Mouse (Mus musculus) hematopoietic stem cell, adult 5-6 weeks (primary cell): Measurements from ENCODE around the gene Grap2. TPM values are rescaled to one million over a fixed set of nuclear protein-coding genes. Genes with fewer than 3 reads are reported as not detected.
"Not testable (repeated sequence)": the region's sequence is repeated elsewhere in the genome, so short reads cannot be mapped to it uniquely, and the experiment has no call there.

Experiments used
- ATAC-seq, 2 experiments: fragments of 125-278 bp in 1 of 2; replicated peaks in 1 of 2; 2 replicates each; pipeline ENCODE4 v1.8.0; 2016 to 2017; ENCODE audit warnings: inconsistent platforms in 2 of 2, mild to moderate bottlenecking in 2 of 2, moderate number of reproducible peaks in 2 of 2, low read depth in 1 of 2, moderate TSS enrichment in 1 of 2; ENCODE audit not compliant: low FRiP score in 2 of 2, poor library complexity in 2 of 2, severe bottlenecking in 2 of 2, insufficient read depth in 1 of 2, low TSS enrichment in 1 of 2
- total RNA-seq: library from RNA; stranded (forward); fragments of 172-1452, 232-1000 nt; gene quantifications from 2 replicates; pipeline ENCODE4 v1.2.3, GENCODE M21; 2017

Gene Grap2
- total RNA-seq, 1 experiment from 2014 or later = 2.9 TPM

DNA sequence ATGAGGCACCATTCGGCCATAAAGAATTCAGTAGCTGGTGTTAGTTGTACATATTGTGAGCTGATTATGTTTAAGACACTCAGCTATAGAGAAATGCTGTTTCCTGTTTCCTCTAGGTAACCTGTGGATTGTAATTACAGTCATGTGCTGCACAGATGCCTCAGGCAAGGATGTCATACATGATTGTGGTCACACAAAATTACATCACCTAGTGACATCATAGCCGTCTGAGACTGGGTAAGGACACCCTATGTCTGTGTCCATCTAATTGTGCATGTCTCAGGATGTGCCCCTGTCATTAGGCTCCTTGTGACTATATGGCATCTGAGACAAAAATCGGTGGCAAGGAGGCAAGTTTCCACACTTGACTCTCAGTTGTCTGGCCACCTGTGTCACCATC lies 9.9 kb upstream of the Grap2 start:
- ATAC-seq = no peak

DNA sequence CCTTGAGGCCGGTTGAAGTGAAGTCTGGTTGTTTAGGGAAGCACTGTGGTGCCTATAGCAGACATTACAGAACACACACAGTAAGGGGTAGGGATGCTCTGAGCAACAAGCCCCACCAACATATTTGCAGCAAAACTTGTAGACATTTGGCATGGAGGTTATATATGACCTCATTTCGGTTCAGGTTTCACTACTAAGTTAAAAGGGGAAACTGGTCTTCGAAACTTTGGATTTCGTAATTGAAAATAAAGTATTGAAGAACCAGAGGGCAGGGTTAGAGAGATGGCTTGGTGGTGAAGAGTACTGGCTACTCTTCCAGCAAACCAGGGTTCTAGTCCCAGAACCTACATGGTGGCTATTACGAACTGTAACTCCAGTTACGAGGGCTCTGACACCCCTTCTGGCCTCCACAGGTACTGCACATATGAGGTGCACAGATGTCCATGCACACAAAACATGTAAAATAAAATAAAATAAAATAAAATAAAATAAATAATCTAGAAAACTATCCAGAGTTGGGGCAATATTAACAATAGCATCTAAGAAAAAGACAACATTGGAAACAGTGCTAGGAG lies 8.7 kb upstream of the Grap2 start:
- no peak for ATAC-seq

- no peak for ATAC-seq
Measured at GRCm38 (mm10) chr15:80565106-80565665, 7.2 kb upstream of the Grap2 start, which contains the start of gene Enthd1. Enthd1 (minus strand) TSS chr15:80565156.

- ATAC-seq = no peak
Measured at GRCm38 (mm10) chr15:80566696-80567095, 5.7 kb upstream of the Grap2 start.

GRCm38 (mm10) chr15:80567139-80567538 lies 5.3 kb upstream of the Grap2 start:
- ATAC-seq = no peak

DNA sequence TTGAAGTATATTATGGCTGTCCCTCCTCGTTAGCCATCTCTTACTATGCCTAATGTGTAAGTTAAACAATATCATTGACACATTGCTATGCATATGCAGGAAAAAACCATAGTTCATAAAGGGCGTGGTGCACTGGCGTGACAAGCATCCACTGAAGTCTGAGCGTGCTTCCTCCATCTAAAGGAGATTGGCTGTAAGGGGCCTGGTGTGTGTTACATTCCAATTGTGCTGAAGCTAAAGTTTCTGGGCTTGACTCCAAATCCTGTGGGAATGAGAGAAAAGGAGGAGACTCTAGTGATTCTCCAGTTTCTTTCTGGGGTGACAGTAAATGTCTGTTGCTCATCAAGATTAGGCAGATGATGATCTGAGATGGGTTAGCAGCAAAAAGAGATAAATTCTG lies 4.7 kb upstream of the Grap2 start:
- ATAC-seq = no peak

- ATAC-seq = no peak
Measured at GRCm38 (mm10) chr15:80569205-80569604, 3.2 kb upstream of the Grap2 start.

DNA sequence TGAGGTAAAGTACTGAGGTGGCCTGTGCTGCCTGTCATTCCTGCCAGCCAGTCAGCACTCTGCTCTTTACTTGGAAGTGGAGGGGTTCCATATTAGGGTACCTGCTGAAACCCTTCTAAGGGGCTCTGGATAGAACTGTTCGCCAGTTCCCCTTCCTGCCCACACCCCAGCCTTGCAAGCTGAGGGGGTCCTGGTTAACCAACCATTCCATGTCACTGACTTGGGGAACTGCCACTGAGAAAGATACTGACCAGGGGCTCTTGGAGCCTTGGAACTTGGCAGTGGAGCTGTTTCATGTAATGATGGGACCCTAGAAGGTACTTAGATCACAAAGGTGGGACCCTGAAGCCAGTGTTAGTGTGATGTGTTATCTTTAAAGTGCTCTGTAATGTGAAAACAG lies 2.2 kb upstream of the Grap2 start:
- ATAC-seq = no peak

DNA sequence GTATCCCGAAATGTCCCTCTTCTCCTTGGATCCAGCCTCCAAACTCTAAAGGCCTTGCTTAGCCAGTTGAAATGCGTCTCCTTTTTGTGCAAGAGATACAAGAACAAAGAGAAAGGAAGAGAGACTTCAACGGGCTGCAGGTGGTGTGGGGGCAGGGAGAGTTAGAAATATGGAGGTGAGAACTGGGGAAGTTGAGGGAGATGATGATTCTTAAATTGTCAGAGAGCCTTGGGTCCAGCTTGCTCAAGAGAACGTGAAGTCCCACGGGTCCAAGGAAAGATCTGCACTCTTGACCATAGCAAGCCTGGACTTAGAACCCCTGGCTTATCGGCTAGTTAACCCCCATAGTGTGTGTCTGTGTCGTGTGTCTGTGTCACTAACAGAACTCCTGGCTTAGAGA lies 783 bp upstream of the Grap2 start:
- no peak for ATAC-seq

DNA sequence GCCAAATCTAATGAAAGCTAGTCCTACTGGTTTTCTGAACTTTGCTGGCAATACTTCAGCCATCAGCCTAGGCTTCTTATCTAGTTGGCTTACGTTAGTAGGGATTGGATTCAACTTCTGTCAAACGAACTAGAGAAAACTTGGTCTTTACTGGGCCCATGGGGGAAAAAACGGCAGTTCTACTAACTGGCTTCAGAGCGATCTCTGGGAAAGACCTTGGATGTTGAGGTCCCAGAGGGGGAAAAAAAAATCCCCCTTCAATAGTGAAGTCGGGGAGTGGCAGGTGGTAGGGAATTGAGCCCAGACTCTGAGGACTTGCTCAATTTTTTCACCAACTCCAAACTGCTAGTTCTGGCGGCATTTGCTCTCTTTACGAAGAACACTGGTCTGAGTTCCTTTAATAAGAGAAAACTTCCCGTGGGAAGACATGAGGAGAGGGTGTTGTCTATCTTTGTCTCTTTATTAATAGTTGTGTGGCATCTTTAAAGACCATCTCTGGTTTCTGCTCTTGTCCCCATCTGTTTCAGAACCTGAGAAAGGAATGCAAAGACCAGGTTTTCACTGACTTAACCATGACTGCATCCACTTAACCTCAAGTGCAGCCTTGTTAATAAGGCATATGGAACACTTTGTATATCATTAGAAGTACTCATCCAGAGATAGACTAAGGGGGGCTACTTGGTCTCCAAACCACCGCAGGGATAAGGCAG lies 572 bp downstream of the Grap2 start:
- ATAC-seq = no peak

DNA sequence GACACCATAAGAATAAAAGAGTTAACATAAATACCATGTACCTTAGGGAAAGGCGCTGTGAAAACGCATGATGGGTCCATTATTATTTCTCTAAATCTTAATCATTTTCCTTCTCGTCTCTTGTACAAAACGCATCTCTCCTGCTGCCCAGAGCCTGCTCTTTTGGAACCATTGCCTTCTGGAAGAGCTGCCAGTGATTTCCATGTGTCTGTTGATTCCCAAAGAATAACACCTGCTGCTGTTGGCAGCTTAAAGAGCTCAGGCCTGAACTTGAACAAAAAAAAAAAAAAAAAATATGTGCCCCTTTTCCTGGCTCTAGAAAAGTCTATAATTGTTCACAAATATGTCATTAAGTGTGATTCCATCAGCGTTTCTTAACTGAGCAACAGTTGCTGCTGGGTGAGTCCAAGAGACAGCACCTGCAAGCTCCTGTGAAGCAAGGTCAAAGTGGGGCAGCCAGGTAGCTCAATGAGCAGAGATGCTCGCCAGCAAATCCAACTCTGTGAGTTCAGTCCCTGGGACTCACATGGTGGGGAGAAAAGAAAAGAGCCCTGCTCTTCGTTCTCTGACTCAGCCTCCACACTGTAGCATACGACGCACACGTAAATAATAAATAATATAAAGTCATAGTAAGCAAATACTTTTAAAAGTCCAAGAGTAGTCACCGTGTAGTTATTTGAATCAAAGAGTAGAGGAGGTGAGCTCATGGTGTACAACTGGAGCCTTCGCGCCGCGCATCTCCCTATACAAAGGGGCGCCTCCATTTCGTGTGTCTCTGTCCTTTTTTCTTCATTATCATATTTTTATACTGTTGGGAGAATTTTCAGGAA lies 2.0 kb downstream of the Grap2 start:
- ATAC-seq = no peak

DNA sequence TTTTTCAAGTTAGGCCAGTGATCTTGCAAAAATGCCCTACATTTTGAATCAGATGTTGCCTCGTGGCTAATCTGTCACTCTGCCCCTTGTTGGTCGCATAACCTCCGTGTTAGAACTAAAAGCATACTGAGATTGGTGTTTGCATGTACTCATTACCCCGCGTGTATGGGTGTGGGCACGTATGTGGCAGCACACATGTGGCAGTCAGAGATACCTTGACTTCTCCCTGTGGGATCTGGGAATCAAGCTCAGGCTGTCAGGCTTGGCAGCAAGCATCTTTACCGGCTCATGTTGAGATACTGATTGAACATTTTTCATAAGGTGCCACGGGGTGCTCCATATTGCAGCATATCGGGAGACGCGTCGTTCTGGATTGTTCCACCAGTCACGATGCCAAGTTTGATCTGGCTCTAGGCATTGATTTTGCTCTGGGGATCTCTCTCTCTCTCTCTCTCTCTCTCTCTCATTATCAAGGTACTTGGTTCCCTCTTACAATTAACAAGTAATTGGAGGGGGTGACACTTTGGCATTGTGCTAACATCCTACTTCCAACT lies 3.5 kb downstream of the Grap2 start:
- ATAC-seq = no peak

- no peak for ATAC-seq
Measured at GRCm38 (mm10) chr15:80576415-80576994, 4.1 kb downstream of the Grap2 start.

GRCm38 (mm10) chr15:80577166-80577960 lies 5.0 kb downstream of the Grap2 start:
- ATAC-seq = no peak

DNA sequence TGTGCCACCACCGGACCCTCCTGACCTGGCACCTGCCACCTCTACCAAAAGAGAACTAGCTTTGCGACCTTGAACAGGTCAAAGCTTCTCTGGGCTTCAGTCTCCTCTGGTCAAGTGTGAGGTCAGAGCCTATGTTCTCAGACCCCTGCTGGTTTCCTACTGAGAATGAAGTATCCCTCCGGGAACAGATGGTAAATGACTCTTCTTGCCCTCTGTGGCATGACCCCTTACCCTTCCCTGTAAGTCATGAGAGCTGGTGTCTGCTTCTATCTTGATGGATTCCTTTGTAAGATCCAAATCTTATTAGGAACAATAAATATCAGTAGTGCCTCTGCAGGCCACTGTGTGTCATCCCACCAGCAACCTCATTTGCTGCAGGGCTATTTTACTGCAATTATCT lies 6.7 kb downstream of the Grap2 start:
- ATAC-seq = no peak

DNA sequence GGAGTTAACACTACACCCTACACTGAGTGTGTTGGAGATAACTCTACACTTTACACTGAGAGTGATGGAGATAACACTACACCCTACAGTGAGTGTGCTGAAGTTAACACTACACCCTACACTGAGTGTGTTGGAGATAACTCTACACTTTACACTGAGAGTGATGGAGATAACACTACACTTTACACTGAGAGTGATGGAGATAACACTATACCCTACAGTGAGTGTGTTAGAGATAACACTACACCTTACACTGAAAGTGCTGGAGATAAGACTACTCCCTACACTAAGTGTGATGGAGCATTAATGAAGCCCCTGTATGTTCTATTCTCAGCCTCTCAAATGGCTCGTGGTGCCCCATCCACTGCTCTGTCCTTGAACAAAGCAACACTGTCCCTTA lies 8.2 kb downstream of the Grap2 start:
- not testable (repeated sequence) for ATAC-seq
